Mouse (Mus musculus) layer of hippocampus, postnatal 14 days (tissue): ENCODE results near the gene Slc43a1. TPM values are rescaled to one million over a fixed set of nuclear protein-coding genes. Genes with fewer than 3 reads are reported as not detected.

Experiments used
- DNase-seq, 2 experiments: peaks; one replicate each; pipeline ENCODE4 v3.0.0; 2021 to 2022; ENCODE audit warnings: low spot score in 2 of 2, mixed read lengths in 1 of 2
- total RNA-seq, 2 experiments: library from RNA; stranded (reverse); gene quantifications; 2 replicates each; pipeline ENCODE4 v1.2.3; 2021

Slc43a1 gene
- total RNA-seq, 2 experiments from 2014 or later = 0.33 to 0.37 TPM

- DNase-seq = peak; percentile 77 to 85
Measured at GRCm38 (mm10) chr2:84865616-84866571, 27.2 kb downstream of the Slc43a1 start.

- DNase-seq = peak; percentile 75 to 87
Measured at GRCm38 (mm10) chr2:84868521-84868943, 29.9 kb downstream of the Slc43a1 start.

- DNase-seq = no peak
Measured at GRCm38 (mm10) chr2:84868977-84869376, 30.3 kb downstream of the Slc43a1 start.

GRCm38 (mm10) chr2:84870623-84871160 lies 32.0 kb downstream of the Slc43a1 start:
- no peak for DNase-seq

GRCm38 (mm10) chr2:84872105-84872716 lies 33.6 kb downstream of the Slc43a1 start:
- no peak for DNase-seq

GRCm38 (mm10) chr2:84875842-84876241 lies 37.2 kb downstream of the Slc43a1 start:
- no peak for DNase-seq

GRCm38 (mm10) chr2:84880590-84880989 lies 41.9 kb downstream of the Slc43a1 start:
- DNase-seq = no peak

- DNase-seq = peak in 1 of 2 experiments; percentile 50
Measured at GRCm38 (mm10) chr2:84882606-84883005, 44.0 kb downstream of the Slc43a1 start.

- peak in 1 of 2 experiments; percentile 3 for DNase-seq
Measured at GRCm38 (mm10) chr2:84883084-84883483, 44.4 kb downstream of the Slc43a1 start.

- peak in 1 of 2 experiments; percentile 4 for DNase-seq
Measured at GRCm38 (mm10) chr2:84883530-84883929, 44.9 kb downstream of the Slc43a1 start.

- DNase-seq = no peak
Measured at GRCm38 (mm10) chr2:84883942-84884341, 45.3 kb downstream of the Slc43a1 start.

GRCm38 (mm10) chr2:84884611-84885010 lies 46.0 kb downstream of the Slc43a1 start:
- DNase-seq = peak in 1 of 2 experiments; percentile 6

- DNase-seq = peak in 1 of 2 experiments; percentile 25
Measured at GRCm38 (mm10) chr2:84885084-84886055, 46.7 kb downstream of the Slc43a1 start.

- peak in 1 of 2 experiments; percentile 16 for DNase-seq
Measured at GRCm38 (mm10) chr2:84886234-84886731, 47.6 kb downstream of the Slc43a1 start, which contains the start of gene Rtn4rl2. Gene Rtn4rl2 (minus strand): TSS chr2:84886710.

GRCm38 (mm10) chr2:84886821-84887281 lies 48.2 kb downstream of the Slc43a1 start:
- DNase-seq = peak in 1 of 2 experiments; percentile 76

GRCm38 (mm10) chr2:84887411-84888271 lies 49.0 kb downstream of the Slc43a1 start:
- peak in 1 of 2 experiments; percentile 75 for DNase-seq

GRCm38 (mm10) chr2:84888657-84889315 lies 50.1 kb downstream of the Slc43a1 start:
- DNase-seq = peak; percentile 85 to 91

- peak in 1 of 2 experiments; percentile 74 for DNase-seq
Measured at GRCm38 (mm10) chr2:84889316-84890044, 50.8 kb downstream of the Slc43a1 start.
